Mouse (Mus musculus) midbrain, embryonic 13.5 days (tissue): ENCODE results near the gene Mapk11. TPM values are rescaled to one million over a fixed set of nuclear protein-coding genes. Genes with fewer than 3 reads are reported as not detected.

Source experiments
- ATAC-seq: fragments of 200-750 bp; cut with Nextera tagmentation; 2 replicates; pipeline ENCODE4 v1.8.0; 2017; ENCODE audit warnings: mild to moderate bottlenecking, moderate TSS enrichment, moderate library complexity
- H3K27ac ChIP-seq: fragments of 300-500 bp; sonication (generic); 2 replicates; pipeline ENCODE4 v1.5.1; 2015; ENCODE audit warnings: inconsistent platforms, mild to moderate bottlenecking, moderate library complexity
- H3K27me3 ChIP-seq: fragments of 300-500 bp; sonication (generic); 2 replicates; pipeline ENCODE4 v1.6.1; 2015; ENCODE audit warnings: mild to moderate bottlenecking, inconsistent platforms
- H3K36me3 ChIP-seq: fragments of 300-500 bp; sonication (generic); 2 replicates; pipeline ENCODE4 v1.6.1; 2015; ENCODE audit warnings: mild to moderate bottlenecking, inconsistent platforms
- H3K4me1 ChIP-seq: fragments of 300-500 bp; sonication (generic); replicated peaks from 2 replicates; pipeline ENCODE4 v1.6.1; 2015; ENCODE audit warnings: inconsistent platforms
- H3K4me2 ChIP-seq: fragments of 300-500 bp; sonication (generic); replicated peaks from 2 replicates; pipeline ENCODE4 v1.6.1; 2015; ENCODE audit warnings: moderate library complexity, mild to moderate bottlenecking, inconsistent platforms
- H3K4me3 ChIP-seq: fragments of 300-500 bp; sonication (generic); replicated peaks from 2 replicates; pipeline ENCODE4 v1.5.1; 2015; ENCODE audit warnings: mild to moderate bottlenecking, inconsistent platforms
- H3K9ac ChIP-seq: fragments of 300-500 bp; sonication (generic); replicated peaks from 2 replicates; pipeline ENCODE4 v1.6.1; 2015; ENCODE audit warnings: mild to moderate bottlenecking, inconsistent platforms
- H3K9me3 ChIP-seq: fragments of 300-500 bp; sonication (generic); 2 replicates; pipeline ENCODE4 v1.6.1; 2016; ENCODE audit warnings: mild to moderate bottlenecking, inconsistent platforms
- WGBS: fragments of 180-500 bp; shearing (Covaris S2); methylation state at CpG from one replicate; pipeline ENCODE4 v1.1.7; 2015; 5-methylcytosine and 5-hydroxymethylcytosine counted together
- polyA plus RNA-seq: library from polyadenylated mRNA; unstranded; fragments of >200 nt; fragmentation: Nextera tagmentation; extraction: Ambion mirVana; gene quantifications from 2 replicates; pipeline ENCODE4 v1.2.1, GENCODE M21; 2015

The Mapk11 gene
- polyA plus RNA-seq, 1 experiment from 2014 or later: 39.8 TPM

- Histone ChIP-seq H3K9ac (peak overlapping the region; percentile 94), H3K4me2 (peak overlapping the region; percentile 81), H3K27ac (peak overlapping the region; percentile 92; the same call in 1 of the 2 replicates), H3K4me1 (peaks cover 52% of the 10 kb centered on the region), H3K27me3 (0 out of 2 replicates have a peak, but pooled peaks cover 5% of the 10 kb centered on the region), H3K9me3 (no peaks in the 10 kb centered on the region), H3K36me3 (peaks cover 32% of the 10 kb centered on the region), H3K4me3 (peak overlapping the region; percentile 78)
- 32% methylated on average over 4 of the region's 4 CpGs for WGBS
- no peak for ATAC-seq
Measured at GRCm38 (mm10) chr15:89147895-89148294, 1.5 kb downstream of the Mapk11 start.

- H3K36me3 ChIP-seq: peaks cover 37% of the 10 kb centered on the region
- 0 out of 2 replicates have a peak, but pooled peaks cover 8% of the 10 kb centered on the region for H3K27me3 ChIP-seq
- peaks cover 47% of the 10 kb centered on the region for H3K4me1 ChIP-seq
- H3K9me3 ChIP-seq: no peaks in the 10 kb centered on the region
- no peak for ATAC-seq
- H3K4me2 ChIP-seq: peak overlapping the region; percentile 81
- H3K27ac ChIP-seq: peak overlapping the region; percentile 92
- WGBS: 17% methylated on average over 10 of the region's 10 CpGs
- peak overlapping the region; percentile 78 for H3K4me3 ChIP-seq
- peak overlapping the region; percentile 94 for H3K9ac ChIP-seq
Measured at GRCm38 (mm10) chr15:89147456-89147855, 2.0 kb downstream of the Mapk11 start.

- 9% methylated on average over 16 of the region's 16 CpGs for WGBS
- H3K36me3 ChIP-seq: peaks cover 39% of the 10 kb centered on the region
- peak overlapping the region; percentile 94 for H3K9ac ChIP-seq
- H3K4me1 ChIP-seq: peaks cover 43% of the 10 kb centered on the region
- peak overlapping the region; percentile 78 for H3K4me3 ChIP-seq
- peak overlapping the region; percentile 81 for H3K4me2 ChIP-seq
- no peak for ATAC-seq
- no peaks in the 10 kb centered on the region for H3K9me3 ChIP-seq
- peak overlapping the region; percentile 92 for H3K27ac ChIP-seq
- 0 out of 2 replicates have a peak, but pooled peaks cover 11% of the 10 kb centered on the region for H3K27me3 ChIP-seq
Measured at GRCm38 (mm10) chr15:89147024-89147423, 2.4 kb downstream of the Mapk11 start.

GRCm38 (mm10) chr15:89146537-89146936, 2.9 kb downstream of the Mapk11 start:
- peak overlapping the region; percentile 92 for H3K27ac ChIP-seq
- peaks cover 41% of the 10 kb centered on the region for H3K4me1 ChIP-seq
- ATAC-seq: peak; percentile 28
- H3K27me3 ChIP-seq: peaks cover 12% of the 10 kb centered on the region; the same call in 1 of the 2 replicates
- peak overlapping the region; percentile 81 for H3K4me2 ChIP-seq
- H3K4me3 ChIP-seq: peak overlapping the region; percentile 78
- WGBS: 3% methylated on average over 27 of the region's 27 CpGs
- H3K36me3 ChIP-seq: peaks cover 39% of the 10 kb centered on the region
- H3K9ac ChIP-seq: peak overlapping the region; percentile 94
- no peaks in the 10 kb centered on the region for H3K9me3 ChIP-seq

GRCm38 (mm10) chr15:89145813-89146350, 3.5 kb downstream of the Mapk11 start:
- Histone ChIP-seq H3K9ac (no peak overlapping the region), H3K4me2 (peak overlapping the region; percentile 81), H3K27me3 (peaks cover 15% of the 10 kb centered on the region; the same call in 1 of the 2 replicates), H3K4me1 (peaks cover 46% of the 10 kb centered on the region), H3K4me3 (peak overlapping the region; percentile 78), H3K36me3 (peaks cover 39% of the 10 kb centered on the region), H3K27ac (no peak overlapping the region), H3K9me3 (no peaks in the 10 kb centered on the region)
- 85% methylated on average over 24 of the region's 24 CpGs for WGBS
- ATAC-seq: no peak

GRCm38 (mm10) chr15:89144965-89145364, 4.5 kb downstream of the Mapk11 start:
- Histone ChIP-seq H3K9ac (no peak overlapping the region), H3K36me3 (peaks cover 39% of the 10 kb centered on the region), H3K4me1 (peaks cover 49% of the 10 kb centered on the region), H3K27me3 (peaks cover 15% of the 10 kb centered on the region; the same call in 1 of the 2 replicates), H3K4me2 (no peak overlapping the region), H3K9me3 (no peaks in the 10 kb centered on the region), H3K4me3 (no peak overlapping the region), H3K27ac (no peak overlapping the region)
- ATAC-seq: no peak
- 93% methylated on average over 11 of the region's 11 CpGs for WGBS

- no peak overlapping the region for H3K9ac ChIP-seq
- 86% methylated on average over 2 of the region's 2 CpGs for WGBS
- H3K4me2 ChIP-seq: no peak overlapping the region
- H3K4me3 ChIP-seq: no peak overlapping the region
- peaks cover 21% of the 10 kb centered on the region for H3K27me3 ChIP-seq
- ATAC-seq: no peak
- H3K27ac ChIP-seq: no peak overlapping the region
- H3K36me3 ChIP-seq: peaks cover 39% of the 10 kb centered on the region
- peaks cover 47% of the 10 kb centered on the region for H3K4me1 ChIP-seq
- no peaks in the 10 kb centered on the region for H3K9me3 ChIP-seq
Measured at GRCm38 (mm10) chr15:89143134-89143533, 6.3 kb downstream of the Mapk11 start.

GRCm38 (mm10) chr15:89141905-89142304, 7.5 kb downstream of the Mapk11 start:
- ATAC-seq: no peak
- no peaks in the 10 kb centered on the region for H3K9me3 ChIP-seq
- no peak overlapping the region for H3K27ac ChIP-seq
- peaks cover 39% of the 10 kb centered on the region for H3K36me3 ChIP-seq
- peaks cover 40% of the 10 kb centered on the region for H3K4me1 ChIP-seq
- WGBS: 76% methylated on average over 4 of the region's 4 CpGs
- H3K4me3 ChIP-seq: no peak overlapping the region
- no peak overlapping the region for H3K9ac ChIP-seq
- H3K27me3 ChIP-seq: peaks cover 21% of the 10 kb centered on the region
- no peak overlapping the region for H3K4me2 ChIP-seq

GRCm38 (mm10) chr15:89141443-89141842, 8.0 kb downstream of the Mapk11 start:
- ATAC-seq: no peak
- no peaks in the 10 kb centered on the region for H3K9me3 ChIP-seq
- no peak overlapping the region for H3K4me3 ChIP-seq
- WGBS: 29% methylated on average over 5 of the region's 5 CpGs
- H3K36me3 ChIP-seq: peaks cover 39% of the 10 kb centered on the region
- H3K4me1 ChIP-seq: peaks cover 35% of the 10 kb centered on the region
- H3K9ac ChIP-seq: no peak overlapping the region
- 0 out of 2 replicates have a peak overlapping the region, but pooled peaks have one; percentile 91 for H3K4me2 ChIP-seq
- no peak overlapping the region for H3K27ac ChIP-seq
- H3K27me3 ChIP-seq: peaks cover 21% of the 10 kb centered on the region

- H3K9me3 ChIP-seq: no peaks in the 10 kb centered on the region
- ATAC-seq: peak; percentile 66
- H3K27ac ChIP-seq: no peak within 1 kb of the TSS
- peaks cover 35% of the 10 kb centered on the region for H3K36me3 ChIP-seq
- peaks cover 28% of the 10 kb centered on the region for H3K4me1 ChIP-seq
- 2% methylated on average over 21 of the region's 21 CpGs for WGBS
- H3K27me3 ChIP-seq: peaks cover 17% of the 10 kb centered on the region
- peak within 1 kb of the TSS; percentile 47 for H3K4me3 ChIP-seq
- peak within 1 kb of the TSS; percentile 66 for H3K9ac ChIP-seq
- H3K4me2 ChIP-seq: peak within 1 kb of the TSS; percentile 91
Measured at GRCm38 (mm10) chr15:89140659-89141252, 8.7 kb downstream of the Mapk11 start, which contains the start of gene Mapk12. Gene Mapk12, minus strand, starts transcription at chr15:89140703.

GRCm38 (mm10) chr15:89140048-89140658, 9.3 kb downstream of the Mapk11 start:
- H3K4me3 ChIP-seq: peak overlapping the region; percentile 47
- peaks cover 26% of the 10 kb centered on the region for H3K4me1 ChIP-seq
- H3K9ac ChIP-seq: peak overlapping the region; percentile 66
- under 1% methylated on average over 53 of the region's 53 CpGs for WGBS
- H3K9me3 ChIP-seq: no peaks in the 10 kb centered on the region
- no peak overlapping the region for H3K27ac ChIP-seq
- peaks cover 29% of the 10 kb centered on the region for H3K36me3 ChIP-seq
- peak overlapping the region; percentile 91 for H3K4me2 ChIP-seq
- peak; percentile 59 for ATAC-seq
- peaks cover 15% of the 10 kb centered on the region for H3K27me3 ChIP-seq

- H3K36me3 ChIP-seq: peaks cover 13% of the 10 kb centered on the region
- 97% methylated on average over 6 of the region's 6 CpGs for WGBS
- H3K4me2 ChIP-seq: no peak overlapping the region
- peaks cover 26% of the 10 kb centered on the region for H3K4me1 ChIP-seq
- H3K27me3 ChIP-seq: peaks cover 15% of the 10 kb centered on the region
- H3K27ac ChIP-seq: no peak overlapping the region
- no peak for ATAC-seq
- H3K4me3 ChIP-seq: no peak overlapping the region
- H3K9ac ChIP-seq: no peak overlapping the region
- no peaks in the 10 kb centered on the region for H3K9me3 ChIP-seq
Measured at GRCm38 (mm10) chr15:89138531-89138930, 10.9 kb downstream of the Mapk11 start.
